Mouse (Mus musculus): ENCODE data around the gene Atp6v1d. TPM values are rescaled to one million over a fixed set of nuclear protein-coding genes. Genes with fewer than 3 reads are reported as not detected.

The Atp6v1d gene
- total RNA-seq, 2 experiments from 2014 or later: 295 to 301 TPM

GRCm38 (mm10) chr12:78814437-78814836, 47.0 kb downstream of the Atp6v1d start:
- no peak for DNase-seq (ENCODE audit: low spot score in 2 of 2)
- intact Hi-C loops (cut with DNase I): no loop called here

DNA sequence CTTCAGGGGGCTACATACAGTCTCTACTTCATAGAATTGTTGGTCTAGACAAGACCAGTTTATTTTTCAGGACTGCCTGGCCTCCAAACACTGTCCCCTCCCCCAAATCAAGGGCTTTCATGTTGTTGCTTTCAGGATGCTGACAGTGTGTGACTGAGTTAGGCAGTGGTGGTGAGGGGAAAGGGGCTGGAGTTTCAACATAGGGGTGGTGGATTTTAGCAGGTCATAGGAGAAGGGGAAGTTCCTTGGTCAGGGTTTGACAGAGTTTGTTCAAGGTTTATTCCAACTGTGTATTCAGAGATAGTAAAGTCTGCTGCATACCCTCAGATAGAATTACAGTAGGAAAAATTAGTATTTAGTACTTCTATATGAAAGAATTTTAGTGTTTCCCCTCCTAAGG, 59.6 kb downstream of the Atp6v1d start:
- intact Hi-C loops (cut with DNase I): no loop called here
- no peak for DNase-seq (ENCODE audit: low spot score in 2 of 2)

DNA sequence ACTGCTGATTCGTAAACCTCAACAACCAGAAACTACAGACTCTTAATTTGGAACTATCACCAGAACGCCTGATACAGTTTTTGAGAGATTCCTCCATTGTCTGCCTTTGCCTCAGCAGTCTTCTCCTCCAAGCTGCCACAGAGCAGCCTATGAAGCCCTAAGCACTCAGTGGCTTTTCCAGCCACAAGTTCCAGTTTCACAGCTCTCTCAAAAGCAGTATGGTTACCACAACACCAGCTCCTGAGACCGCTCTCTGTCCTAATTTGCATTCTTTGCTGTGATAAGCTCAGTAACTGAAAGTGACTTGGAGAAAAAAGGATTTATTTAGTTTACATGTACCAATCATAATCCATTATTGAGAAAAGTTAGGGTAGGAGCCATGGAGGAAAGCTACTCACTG, 61.4 kb downstream of the Atp6v1d start:
- no peak for DNase-seq (ENCODE audit: low spot score in 2 of 2)
- intact Hi-C loops (cut with DNase I): no loop called here

DNA sequence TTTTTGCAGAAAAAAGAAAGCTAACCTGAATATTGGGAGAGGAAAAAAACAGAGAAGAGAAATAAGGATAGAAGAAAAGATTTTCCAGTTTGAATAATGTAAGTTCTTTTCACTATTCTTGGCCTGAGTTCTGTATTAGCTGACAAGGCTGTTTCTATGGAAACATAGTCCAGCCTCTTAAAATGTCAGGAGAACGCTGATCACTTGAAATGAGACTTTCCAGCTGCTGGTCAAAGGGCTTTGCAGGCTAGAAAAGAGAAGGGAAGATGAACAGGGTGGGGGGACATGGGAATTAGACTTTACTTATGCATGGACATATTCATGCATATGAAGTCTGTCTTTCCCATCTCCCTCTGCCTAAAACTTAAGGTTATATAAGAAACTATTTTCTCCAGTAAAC, 67.2 kb downstream of the Atp6v1d start:
- intact Hi-C loops (cut with DNase I): no loop called here
- no peak for DNase-seq (ENCODE audit: low spot score in 2 of 2)

- no peak for DNase-seq (ENCODE audit: low spot score in 2 of 2)
- intact Hi-C loops (cut with DNase I): no loop called here
Measured at GRCm38 (mm10) chr12:78790791-78791190, 70.6 kb downstream of the Atp6v1d start.

Other genes starting within 250 kb of the Atp6v1d start
- 1 to 10 TPM in 1 of 2 experiments, under 1 TPM in 1; 0.69 to 2.2 TPM for gene Fam71d, start 170.1 kb downstream of the Atp6v1d start, total RNA-seq (2021)
- gene Mpp5, start 112.7 kb downstream of the Atp6v1d start, total RNA-seq (2021): 10 to 100 TPM; 22.4 to 28.3 TPM
- 10 to 100 TPM; 48.4 to 63.7 TPM for gene Eif2s1, start 181 bp upstream of the Atp6v1d start, total RNA-seq (2021)
- gene Plek2, start 45.3 kb upstream of the Atp6v1d start, total RNA-seq (2021): under 1 TPM in 1 of 2 experiments, not detected in 1; 0.21 TPM
- 10 to 100 TPM; 37.8 to 39.4 TPM for gene Tmem229b, start 146.0 kb upstream of the Atp6v1d start, total RNA-seq (2021)
- gene Plekhh1, start 167.5 kb upstream of the Atp6v1d start, total RNA-seq (2021): 10 to 100 TPM in 1 of 2 experiments, 1 to 10 TPM in 1; 9.3 to 12.5 TPM
- 10 to 100 TPM in 1 of 2 experiments, 1 to 10 TPM in 1; 9.5 to 11.8 TPM for gene Pigh, start 228.0 kb upstream of the Atp6v1d start, total RNA-seq (2021)